Mouse (Mus musculus): ENCODE data around the gene Gm11634.
"Not testable (repeated sequence)": the region's sequence is repeated elsewhere in the genome, so short reads cannot be mapped to it uniquely, and the experiment has no call there.

The Gm11634 gene

DNA sequence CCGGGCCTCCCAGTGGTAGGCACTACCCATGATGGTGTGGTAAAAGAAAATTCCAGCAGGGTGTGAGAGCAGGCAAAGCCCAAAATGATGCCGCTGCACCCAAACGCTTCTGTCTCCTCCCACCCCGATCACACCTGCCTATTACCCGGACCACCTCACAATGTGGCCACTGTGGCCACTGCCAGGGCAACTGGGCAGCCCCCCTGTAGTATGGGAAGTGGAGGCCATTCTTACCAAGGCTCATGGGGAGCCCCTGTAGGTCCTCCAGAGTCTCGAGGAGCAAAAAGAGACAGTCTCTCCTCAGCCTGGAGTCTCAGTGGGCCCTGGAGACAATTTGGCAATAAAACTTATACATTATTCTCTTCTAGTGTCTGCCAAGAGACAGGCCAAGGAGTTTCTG lies at the start of gene Gm11634:
Gene Gm11634, minus strand, starts transcription at position 101 of the 400 bp plus-strand sequence.
- in situ Hi-C loops (cut with MboI; ENCODE audit: low sequenced_read_pairs), result no loop called here

DNA sequence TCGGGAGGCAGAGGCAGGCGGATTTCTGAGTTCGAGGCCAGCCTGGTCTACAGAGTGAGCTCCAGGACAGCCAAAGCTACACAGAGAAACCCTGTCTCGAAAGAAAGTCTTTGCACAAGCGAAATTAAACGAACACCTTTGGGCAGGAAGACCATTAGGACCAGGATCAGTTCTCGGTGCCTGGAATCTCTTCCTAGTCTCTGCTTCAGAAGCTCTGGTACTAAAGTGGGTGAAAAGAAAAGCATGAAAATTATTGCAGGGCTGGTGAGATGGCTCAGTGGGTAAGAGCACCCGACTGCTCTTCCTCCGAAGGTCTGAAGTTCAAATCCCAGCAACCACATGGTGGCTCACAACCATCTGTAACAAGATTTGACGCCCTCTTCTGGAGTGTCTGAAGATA lies 48.0 kb upstream of the Gm11634 start:
- in situ Hi-C loops (cut with MboI; ENCODE audit: low sequenced_read_pairs), result not testable (repeated sequence)

DNA sequence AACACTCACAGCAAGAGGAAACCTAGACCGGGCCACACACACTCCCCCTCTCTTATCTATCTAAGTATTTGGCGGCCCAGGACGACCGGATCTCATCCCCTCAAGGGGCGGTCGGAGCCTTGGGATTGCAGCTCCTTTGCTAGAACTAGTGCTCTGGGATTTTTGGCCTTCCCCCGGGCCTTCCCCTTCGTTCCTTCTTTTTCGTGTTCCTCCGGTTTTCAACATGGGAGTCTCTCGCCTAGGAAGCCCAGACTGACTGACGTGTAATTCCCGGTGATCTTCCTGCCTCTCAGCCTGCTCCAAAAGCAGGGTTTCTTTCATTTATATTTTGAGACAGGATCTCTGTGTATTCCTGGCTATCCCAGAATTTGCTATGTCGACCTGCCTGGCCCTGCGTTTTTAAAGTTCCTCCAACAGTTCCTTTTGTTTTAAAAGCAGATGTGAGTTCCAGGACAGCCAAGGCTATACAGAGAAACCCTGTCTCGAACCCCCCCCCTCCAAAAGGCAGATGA lies 47.3 kb upstream of the Gm11634 start:
- in situ Hi-C loops (cut with MboI; ENCODE audit: low sequenced_read_pairs), result not testable (repeated sequence)

DNA sequence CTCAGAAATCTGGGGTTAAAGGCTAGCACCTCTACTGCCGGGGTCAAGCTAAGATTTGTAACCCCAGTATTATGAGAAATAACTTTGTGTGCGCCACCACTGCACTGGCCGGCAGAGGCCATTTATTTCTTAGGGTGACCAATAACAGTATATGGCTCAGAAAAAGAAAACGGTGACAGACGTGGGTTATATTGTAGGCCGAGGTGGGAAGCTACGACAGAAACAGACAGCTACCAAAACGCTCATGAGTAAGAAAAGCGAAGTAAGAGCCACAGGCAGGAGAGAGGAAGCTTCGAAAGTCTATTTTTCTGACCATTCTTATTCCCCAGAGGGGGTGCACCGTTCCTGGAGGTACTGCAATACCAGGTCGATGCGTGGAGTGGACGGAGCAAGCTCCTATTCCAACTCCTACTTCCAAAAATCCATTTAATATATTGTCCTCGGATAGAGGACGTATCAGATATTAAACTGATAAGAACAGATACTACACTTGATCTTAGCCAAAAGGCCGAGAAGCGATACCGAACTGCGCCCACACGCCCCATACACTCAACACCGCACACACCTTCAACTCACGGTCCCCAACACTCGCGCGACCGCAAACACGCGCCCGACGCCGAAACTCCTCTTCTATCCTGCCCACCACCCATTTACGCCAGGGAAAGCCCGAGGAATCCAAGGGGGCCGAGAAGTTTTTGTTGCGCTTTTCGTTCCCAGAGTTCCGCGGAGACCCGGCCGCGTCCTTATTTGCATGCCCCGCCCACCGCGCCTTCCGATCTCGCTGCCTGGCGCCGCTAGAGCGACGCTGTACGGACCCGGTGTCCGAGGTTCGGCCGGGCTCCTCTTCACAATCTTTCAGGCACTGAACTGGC lies 46.6 kb upstream of the Gm11634 start:
- in situ Hi-C loops (cut with MboI; ENCODE audit: low sequenced_read_pairs), result not testable (repeated sequence)

DNA sequence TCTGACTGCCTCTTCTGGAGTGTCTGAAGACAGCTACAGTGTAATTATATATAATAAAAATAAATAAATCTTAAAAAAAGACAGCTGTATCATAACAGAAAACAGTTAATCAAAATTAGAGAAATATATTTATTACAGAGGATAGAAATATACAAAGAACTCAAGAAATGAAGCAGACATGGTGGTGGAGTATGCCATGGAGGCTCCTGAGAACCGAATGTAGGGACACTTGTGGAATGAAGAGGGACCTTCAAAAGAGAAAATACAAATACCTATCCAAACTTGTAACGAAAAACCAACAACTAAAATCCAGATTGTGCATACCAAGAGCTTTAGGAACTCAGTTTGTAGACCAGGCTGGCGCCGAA lies 46.0 kb upstream of the Gm11634 start:
- in situ Hi-C loops (cut with MboI; ENCODE audit: low sequenced_read_pairs), result not testable (repeated sequence)

DNA sequence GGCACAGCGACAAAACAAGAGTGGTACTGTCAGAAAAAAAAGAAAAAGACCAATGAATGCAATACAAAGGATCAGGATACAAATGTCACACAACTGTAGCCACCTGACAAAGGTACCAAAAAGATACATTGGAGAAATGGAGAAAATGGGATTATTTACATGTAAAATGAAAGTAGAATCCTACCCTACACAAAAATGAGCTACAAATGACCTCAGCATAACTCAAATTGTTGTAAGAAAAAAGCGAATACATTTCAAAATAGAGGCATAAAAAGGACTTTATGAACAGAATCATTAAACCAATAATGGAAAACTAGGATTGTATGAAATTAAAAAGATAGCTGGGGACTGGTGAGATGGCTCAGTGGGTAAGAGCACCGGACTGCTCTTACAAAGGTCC lies 45.5 kb upstream of the Gm11634 start:
- in situ Hi-C loops (cut with MboI; ENCODE audit: low sequenced_read_pairs), result no loop called here

DNA sequence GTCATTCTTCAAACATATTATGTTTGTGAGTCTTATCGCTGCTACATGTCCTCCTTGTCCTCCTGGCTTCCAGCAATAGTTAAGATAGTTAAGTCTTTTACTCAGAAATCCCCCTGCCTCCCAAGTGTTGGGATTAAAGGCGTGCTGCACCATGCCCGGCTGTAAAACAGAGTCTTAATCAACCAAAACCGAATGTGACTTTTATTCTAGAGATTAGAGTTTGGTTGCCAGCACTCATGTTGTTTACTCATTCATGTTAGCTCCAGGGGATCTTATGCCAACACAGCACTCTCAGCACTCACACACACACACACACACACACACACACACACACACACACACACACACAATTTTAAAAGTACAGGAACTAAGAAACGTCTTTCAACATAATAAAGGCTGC lies 43.9 kb upstream of the Gm11634 start:
- in situ Hi-C loops (cut with MboI; ENCODE audit: low sequenced_read_pairs), result no loop called here

DNA sequence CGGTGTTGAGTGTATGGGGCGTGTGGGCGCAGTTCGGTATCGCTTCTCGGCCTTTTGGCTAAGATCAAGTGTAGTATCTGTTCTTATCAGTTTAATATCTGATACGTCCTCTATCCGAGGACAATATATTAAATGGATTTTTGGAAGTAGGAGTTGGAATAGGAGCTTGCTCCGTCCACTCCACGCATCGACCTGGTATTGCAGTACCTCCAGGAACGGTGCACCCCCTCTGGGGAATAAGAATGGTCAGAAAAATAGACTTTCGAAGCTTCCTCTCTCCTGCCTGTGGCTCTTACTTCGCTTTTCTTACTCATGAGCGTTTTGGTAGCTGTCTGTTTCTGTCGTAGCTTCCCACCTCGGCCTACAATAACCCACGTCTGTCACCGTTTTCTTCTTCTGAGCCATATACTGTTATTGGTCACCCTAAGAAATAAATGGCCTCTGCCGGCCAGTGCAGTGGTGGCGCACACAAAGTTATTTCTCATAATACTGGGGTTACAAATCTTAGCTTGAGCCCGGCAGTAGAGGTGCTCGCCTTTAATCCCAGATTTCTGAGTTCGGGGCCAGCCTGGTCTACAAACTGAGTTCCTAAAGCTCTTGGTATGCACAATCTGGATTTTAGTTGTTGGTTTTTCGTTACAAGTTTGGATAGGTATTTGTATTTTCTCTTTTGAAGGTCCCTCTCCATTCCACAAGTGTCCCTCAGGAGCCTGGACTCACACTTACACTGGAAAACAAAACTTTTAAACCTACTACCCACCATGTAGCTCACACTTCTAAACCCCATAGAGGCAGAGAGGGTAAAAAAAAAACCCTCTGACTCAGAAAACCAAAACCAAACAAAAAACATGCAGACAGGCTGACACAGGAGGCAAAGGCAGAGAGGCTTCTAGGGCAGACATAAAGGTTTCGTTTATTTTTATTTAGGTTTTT lies 42.9 kb upstream of the Gm11634 start:
- in situ Hi-C loops (cut with MboI; ENCODE audit: low sequenced_read_pairs), result not testable (repeated sequence)

DNA sequence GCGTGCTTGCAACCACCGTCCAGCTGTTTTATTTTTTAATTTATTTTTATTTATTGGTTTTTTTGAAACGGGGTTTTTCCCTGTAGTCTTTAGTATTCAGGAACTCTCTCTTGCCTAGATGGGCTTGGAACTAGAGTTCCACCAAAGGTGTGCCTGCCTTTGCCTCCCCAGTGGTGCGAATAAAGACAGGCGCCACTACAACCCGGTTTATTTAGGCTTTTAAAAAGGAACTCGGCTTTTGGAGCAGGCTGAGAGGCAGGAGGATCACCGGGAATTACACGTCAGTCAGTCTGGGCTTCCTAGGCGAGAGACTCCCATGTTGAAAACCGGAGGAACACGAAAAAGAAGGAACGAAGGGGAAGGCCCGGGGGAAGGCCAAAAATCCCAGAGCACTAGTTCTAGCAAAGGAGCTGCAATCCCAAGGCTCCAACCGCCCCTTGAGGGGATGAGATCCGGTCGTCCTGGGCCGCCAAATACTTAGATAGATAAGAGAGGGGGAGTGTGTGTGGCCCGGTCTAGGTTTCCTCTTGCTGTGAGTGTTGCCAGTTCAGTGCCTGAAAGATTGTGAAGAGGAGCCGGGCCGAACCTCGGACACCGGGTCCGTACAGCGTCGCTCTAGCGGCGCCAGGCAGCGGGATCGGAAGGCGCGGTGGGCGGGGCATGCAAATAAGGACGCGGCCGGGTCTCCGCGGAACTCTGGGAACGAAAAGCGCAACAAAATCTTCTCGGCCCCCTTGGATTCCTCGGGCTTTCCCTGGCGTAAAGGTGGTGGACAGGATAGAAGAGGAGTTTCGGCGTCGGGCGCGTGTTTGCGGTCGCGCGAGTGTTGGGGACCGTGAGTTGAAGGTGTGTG lies 42.0 kb upstream of the Gm11634 start:
- in situ Hi-C loops (cut with MboI; ENCODE audit: low sequenced_read_pairs), result not testable (repeated sequence)

DNA sequence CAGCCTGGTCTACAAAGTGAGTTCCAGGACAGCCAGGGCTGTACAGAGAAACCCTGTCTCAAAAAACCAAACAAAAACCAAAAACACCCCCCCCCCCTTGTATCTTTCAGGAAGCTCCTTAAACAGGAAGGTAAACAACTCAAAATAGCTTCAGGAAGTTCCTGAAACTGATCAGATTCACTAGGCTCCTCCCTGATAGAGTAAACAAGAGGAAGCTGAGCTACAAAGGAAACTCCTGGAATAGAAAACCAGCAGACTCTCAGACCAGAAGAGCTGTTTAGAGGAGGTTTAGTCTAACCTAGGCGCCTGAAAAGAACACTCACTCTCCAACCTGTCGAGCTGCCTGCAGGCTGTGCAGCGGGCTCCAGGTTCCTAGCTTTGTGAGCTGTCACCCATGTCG lies 40.7 kb upstream of the Gm11634 start:
- in situ Hi-C loops (cut with MboI; ENCODE audit: low sequenced_read_pairs), result no loop called here

DNA sequence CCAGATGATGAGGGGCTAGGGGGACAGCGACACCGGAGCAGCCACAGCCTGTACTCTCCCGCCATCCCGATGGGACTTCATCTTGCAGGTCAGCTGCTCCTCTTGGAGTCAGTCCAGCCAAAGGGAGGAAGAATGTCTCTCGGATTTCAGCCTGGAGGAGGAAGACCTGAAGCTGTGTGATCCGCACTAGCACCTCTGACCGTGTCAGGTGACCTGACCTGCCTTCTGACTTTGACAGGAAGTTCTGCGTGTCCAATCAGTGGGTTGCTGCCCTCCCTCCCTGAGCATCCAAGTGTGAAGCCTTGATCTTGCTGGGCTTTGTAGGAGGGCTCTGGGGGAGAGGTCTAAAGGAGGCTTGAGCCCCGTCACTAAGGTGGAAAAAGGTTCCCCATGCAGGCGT lies 36.6 kb upstream of the Gm11634 start:
- in situ Hi-C loops (cut with MboI; ENCODE audit: low sequenced_read_pairs), result no loop called here

DNA sequence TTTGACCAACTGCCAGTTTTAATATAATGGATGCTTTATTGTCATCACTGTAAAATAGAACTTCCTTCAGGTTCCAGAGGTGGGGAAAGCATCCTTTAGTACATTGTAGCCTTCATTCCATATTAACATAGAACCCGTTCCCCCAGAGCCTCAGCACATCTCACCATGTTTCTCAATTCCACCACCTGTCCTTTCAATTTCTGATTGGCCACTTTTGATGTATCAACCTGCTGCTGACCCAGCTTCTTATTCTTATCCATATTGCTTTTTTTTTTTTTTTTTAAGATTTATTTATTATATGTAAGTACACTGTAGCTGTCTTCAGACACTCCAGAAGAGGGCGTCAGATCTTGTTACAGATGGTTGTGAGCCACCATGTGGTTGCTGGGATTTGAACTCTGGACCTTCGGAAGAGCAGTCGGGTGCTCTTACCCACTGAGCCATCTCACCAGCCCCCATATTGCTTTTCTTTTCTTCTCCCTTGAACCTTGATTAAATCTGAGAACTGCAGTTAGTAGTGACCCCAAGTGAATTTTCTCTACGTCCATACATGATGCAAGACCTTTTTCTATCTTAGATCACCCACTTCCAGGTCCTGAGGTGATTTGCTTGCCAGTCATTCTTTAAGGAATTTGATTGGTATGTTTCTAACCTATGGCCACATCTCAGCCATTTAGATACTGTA lies 29.8 kb upstream of the Gm11634 start:
- in situ Hi-C loops (cut with MboI; ENCODE audit: low sequenced_read_pairs), result not testable (repeated sequence)

DNA sequence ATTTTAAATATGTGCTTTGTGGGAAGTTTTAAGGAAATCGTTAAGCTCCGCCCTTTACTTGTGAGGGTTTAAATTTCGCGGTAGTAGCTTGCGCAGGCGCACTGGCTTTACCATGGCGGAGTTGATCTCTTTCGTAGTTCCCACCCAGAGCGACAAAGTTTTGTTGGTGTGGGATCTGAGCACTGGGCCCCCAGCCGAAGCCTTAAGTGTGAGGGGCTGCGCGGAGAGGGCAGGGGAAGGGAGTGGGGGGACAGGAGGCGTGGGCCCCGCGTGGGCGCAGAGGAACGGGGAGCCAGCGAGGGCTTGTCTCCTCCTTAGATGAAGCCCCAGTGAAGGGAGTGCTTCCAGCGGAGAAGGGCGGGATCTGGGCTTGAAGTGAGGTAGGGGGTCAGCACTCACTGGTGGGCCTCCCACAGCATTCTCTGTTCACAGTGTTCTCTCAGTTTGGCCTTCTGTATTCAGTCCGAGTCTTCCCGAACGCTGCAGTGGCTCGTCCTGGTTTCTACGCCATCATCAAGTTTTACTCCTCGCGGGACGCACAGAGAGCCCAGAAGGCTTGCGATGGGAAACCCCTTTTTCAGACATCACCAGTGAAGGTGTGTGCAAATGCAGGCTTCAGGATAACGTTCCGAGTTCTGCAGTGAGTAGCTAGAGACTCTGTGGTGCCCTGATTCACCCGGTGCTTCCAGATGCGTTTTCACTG lies 29.0 kb upstream of the Gm11634 start:
- in situ Hi-C loops (cut with MboI; ENCODE audit: low sequenced_read_pairs), result no loop called here

DNA sequence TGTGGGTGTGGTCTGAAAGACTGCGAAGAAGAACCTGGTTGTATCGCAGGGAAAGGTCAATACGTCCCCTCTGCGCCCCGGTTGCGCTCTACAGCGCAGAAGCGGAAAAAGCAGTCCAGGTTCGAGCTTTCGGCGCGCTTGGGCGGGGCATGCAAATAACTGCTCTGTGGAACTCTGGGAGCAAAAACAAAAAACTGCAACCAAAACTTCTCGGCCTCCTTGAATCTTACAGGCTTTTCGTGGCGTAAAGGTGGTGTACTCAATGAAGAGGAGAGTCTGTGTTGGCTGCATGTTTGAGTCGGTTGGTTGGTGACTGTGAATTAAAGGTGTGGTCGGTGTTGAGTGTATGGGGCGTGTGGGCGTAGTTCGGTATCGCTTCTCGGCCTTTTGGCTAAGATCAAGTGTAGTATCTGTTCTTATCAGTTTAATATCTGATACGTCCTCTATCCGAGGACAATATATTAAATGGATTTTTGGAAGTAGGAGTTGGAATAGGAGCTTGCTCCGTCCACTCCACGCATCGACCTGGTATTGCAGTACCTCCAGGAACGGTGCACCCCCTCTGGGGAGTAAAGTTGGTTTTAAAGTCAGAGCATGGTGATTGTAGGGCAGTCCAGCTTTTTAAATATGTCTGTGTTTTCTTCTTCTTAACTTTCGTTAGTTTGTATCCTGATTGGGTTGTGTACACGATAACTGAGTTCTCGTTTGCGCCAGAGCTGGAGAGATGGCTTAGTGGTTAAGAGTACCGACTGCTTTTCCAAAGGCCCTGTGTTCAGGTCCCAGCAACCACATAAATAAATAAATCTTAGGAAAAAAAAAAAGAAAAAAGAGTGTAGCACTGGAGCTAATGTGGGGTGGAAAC lies 28.2 kb upstream of the Gm11634 start, which contains the start of gene Rdm1:
Gene Rdm1, plus strand, starts transcription at position 201 of the 862 bp plus-strand sequence.
- in situ Hi-C loops (cut with MboI; ENCODE audit: low sequenced_read_pairs), result no loop called here

DNA sequence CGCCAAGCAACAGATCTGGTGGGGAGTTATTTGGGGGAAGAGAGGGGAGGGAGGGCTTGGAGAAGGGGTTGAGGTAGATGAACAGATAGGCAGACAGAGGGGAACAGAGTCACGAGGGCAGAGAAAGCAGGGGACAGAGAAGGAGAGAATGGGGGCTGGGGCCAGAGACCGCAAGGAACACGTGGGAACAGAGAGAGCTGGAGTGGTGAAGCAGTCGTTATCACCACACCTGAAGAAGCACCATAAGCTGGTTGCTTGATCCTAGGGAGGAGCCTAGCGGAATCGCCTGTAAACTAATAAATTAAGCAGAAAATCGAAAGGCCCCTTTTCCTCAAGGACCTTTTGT lies 27.6 kb upstream of the Gm11634 start:
- in situ Hi-C loops (cut with MboI; ENCODE audit: low sequenced_read_pairs), result no loop called here

DNA sequence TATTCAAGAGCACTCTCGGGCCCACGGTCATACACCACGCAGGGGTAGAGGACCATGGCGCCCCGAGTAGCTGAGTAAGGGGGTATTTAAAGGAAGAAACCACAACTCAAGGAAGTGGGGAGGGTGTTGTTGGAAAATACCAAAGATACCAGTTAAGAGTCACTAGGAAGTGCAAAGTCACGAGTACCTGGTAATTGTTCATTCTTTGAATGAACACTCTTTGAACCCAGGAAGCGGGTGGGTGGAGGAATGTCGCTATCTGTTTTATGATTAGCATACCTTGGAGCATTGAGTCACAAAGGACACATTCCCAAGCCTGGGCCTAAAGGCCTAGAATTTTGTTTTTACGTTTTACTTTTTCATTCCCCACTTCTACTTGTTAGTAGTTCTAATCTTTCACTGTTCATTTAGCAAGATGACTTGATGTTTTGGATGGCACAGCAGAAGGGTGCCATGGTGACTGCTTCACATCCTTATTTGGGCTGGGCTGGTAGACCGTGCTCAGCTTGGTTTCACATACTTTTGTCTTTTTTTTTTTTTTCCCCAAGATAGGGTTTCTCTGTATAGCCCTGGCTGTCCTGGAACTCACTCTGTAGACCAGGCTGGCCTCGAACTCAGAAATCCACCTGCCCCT lies 21.1 kb upstream of the Gm11634 start:
- in situ Hi-C loops (cut with MboI; ENCODE audit: low sequenced_read_pairs), result not testable (repeated sequence)

DNA sequence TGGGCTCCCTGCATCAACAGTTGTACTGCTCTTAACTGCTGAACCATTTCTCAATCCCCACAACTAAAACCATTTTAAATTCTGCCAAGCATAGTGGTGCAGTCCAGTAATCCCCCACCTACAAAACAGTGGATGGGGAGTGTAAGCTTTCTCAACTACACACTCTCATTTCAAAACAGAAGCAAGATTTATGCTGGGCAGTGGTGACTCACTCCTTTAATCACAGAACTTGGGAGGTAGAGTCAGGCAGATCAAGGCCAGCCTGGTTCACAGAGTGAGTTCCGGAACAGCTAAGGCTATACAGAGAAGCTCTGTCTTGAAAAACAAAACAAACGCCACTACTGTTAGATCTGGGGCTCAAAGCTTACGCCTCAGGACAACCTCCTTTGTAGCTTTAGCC lies 19.5 kb upstream of the Gm11634 start:
- in situ Hi-C loops (cut with MboI; ENCODE audit: low sequenced_read_pairs), result no loop called here

DNA sequence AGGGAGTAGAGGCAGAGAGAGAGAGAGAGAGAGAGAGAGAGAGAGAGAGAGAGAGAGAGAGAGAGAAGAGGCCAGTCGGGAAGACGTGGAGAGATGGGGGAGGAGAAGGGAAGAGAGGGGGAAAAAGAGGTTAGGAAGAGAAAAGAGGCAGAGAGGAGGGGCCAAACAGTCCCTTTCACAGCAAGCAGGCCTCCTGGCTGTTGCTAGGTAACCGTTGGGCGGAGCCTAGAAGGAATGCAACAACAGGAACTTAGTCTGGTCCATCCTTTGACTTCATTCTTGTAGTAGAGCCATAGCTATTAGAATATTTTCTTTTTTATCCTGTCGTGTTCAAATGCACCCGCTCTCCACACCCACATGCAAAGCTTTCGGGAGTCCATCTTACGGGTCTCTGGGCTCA lies 18.8 kb upstream of the Gm11634 start:
- in situ Hi-C loops (cut with MboI; ENCODE audit: low sequenced_read_pairs), result no loop called here
